Mouse (Mus musculus) heart, postnatal 25 days (tissue): ENCODE measurements around the gene Tank. TPM values are rescaled to one million over a fixed set of nuclear protein-coding genes. Genes with fewer than 3 reads are reported as not detected.

Source experiments
- DNase-seq: peaks from one replicate; pipeline ENCODE4 v3.0.0; 2022; ENCODE audit warnings: low spot score
- intact Hi-C: fragments of 180-260 bp; cut with DNase I; formaldehyde crosslinking; loops from one replicate; pipeline ENCODE4 v1.15.1; 2025
- total RNA-seq, 2 experiments: library from RNA; stranded (reverse); gene quantifications; 2 replicates each; pipeline ENCODE4 v1.2.3; 2021

The Tank gene
- total RNA-seq, 2 experiments from 2014 or later = 17.6 to 20.9 TPM

DNA sequence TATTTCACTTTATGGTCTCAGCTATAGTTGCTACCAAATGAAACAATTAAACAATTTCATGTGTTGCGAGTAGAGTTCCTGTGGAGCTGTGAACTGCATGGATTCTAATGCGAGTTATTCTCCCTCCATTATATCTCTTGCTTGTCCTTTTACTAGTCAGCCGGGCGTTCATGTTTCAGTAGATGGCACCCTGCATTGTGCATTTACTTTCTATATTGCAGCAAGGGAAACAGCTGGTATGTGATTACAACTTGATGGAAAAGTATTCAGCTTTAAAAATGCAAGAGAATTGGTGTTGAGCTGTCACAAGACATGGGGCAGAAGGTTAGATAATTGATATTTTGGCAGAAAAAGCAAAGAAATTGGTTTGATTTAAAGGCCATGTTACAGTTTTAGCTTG lies 72.8 kb downstream of the Tank start:
- DNase-seq = no peak
- intact Hi-C loops = no loop called here

- intact Hi-C loops = no loop called here
- no peak for DNase-seq
Measured at GRCm38 (mm10) chr2:61651640-61652039, 73.3 kb downstream of the Tank start.

DNA sequence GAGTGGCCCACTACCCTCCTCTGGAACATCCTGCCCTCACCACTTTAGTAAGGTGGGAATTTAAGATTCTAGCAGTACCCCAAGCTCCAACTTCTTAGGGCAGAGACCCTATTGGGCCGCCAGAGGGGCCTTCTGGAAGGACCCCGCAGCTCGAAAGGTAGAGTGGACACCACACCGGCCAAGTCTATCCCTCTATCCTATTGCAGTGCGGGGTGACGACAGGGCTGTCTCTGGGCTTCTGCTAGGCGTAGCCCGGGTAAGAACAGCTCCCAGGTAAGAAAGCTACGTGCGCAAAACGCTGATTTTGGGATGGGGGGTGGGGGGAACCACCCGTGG lies 76.6 kb downstream of the Tank start:
- no peak for DNase-seq

GRCm38 (mm10) chr2:61655382-61656281 lies 77.2 kb downstream of the Tank start:
- intact Hi-C loops = loop anchor here (5.0 kb wide), 1 partner anchor 152 kb away; no protein-coding TSS in a partner anchor
- no peak for DNase-seq

More for the DNA sequence above, 76.6 kb downstream of the Tank start:
- intact Hi-C loops = loop anchor here (5.0 kb wide), 1 partner anchor 152 kb away; no protein-coding TSS in a partner anchor

DNA sequence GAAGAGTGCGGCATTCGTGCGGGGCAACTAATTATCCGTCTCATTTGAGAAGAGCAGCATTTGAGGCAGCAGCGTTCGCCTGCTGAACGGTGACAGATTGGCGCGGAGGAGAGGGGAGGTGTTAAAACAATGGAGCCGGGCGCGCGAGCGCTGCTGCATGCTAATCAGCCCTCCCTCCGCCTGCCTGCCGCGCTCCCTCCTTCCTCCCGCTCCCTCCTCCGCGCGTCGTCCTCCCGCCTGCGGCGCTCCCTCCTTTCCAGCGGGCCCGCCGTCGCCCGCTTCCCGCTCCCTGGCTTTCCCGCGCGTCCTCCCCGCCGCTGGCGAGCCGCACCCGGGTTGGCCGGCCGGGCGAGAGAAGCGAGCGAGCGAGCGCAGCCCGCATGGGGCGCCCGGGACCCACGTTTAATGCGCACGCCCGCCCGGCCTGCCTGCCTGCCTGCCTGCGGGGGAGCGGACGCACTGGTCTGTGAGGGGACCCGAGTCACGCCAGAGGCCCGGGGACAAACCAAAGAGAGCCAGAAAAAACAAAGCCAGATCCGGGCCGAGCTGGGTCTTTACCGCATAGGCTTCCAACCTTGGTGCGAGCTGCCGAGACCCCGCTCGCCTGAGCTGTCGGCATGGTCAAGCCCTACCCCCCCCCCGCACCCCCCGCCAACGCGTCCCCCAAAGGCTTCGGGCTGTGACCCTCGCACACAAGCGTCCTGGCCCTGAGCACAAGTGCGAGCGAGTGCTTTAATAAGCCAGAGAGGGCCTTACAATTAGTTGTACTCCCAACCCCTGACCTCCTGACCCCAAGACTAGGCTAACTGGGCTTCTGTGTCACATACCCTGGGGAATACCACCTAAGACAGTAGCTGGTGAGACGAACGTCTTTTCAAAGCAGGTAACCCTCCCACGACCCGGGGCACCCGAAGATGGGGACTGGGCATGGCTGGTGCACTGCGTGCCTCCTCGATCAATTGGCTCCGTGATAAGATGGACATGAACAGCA lies 78.3 kb downstream of the Tank start:
- intact Hi-C loops = loop anchor here (5.0 kb wide), 1 partner anchor 151 kb away; no protein-coding TSS in a partner anchor

DNA sequence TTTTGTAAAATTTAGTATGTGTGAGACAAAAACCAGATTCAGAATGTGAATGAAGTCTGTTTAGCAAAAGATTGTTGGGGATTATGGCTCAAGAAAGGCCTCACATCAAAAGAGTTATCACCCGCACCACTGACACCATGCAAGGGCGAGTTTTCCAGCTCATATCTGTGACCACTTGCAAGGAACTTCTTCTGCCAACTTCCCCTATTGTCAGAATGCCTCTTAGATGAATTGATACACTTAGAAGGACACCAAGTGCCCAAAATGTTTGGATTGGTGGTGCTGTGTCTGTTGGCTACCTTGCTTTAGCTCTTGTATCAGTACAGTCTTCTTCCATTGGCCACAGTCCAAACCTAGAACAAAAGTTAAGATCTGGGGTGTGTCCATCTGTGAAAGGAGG lies 80.9 kb downstream of the Tank start:
- no peak for DNase-seq
- intact Hi-C loops = loop anchor here (5.0 kb wide), 1 partner anchor 148 kb away; no protein-coding TSS in a partner anchor

More for the DNA sequence above, 78.3 kb downstream of the Tank start:
- DNase-seq = no peak

DNA sequence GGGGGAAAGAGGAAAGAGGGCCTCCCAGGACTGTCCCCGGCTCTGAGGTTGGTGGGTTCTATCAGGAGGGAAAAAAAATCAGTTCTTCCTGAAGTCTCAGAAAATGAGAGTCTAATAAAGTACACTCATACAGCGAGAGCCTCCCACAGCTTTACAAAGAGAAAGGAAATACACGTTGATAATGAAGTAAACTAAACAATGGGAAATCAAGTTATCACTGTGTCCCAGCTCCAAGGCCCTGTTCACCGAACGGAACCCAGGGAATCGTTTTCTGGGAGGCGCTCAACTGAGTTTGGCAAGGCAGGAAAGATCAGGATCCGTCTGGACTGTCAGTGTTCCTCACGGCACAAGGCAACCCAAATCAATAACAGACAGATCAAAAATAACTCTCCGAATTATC lies 84.4 kb downstream of the Tank start:
- intact Hi-C loops = no loop called here
- no peak for DNase-seq

GRCm38 (mm10) chr2:61663573-61664241 lies 85.3 kb downstream of the Tank start:
- intact Hi-C loops = no loop called here
- no peak for DNase-seq

DNA sequence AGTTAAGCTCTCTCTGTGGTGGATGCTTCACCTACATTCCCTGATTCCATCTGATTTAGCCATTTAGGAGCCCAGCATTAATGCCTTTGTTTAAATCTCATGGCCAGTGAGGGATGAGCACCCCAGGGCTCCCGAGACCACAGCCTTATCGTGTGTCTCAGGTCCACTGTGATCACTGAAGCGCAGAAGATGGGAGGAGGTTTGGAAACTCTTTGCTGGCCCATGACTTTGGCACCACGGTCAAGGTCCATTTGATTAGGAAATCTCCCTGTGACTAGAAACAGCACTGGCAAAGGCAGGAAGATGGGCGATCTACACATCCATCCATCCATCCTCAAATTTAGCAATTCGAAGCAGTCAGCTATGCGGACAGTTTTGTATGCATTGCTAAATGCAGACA lies 89.0 kb downstream of the Tank start:
- no peak for DNase-seq
- intact Hi-C loops = no loop called here

GRCm38 (mm10) chr2:61668260-61668659 lies 89.9 kb downstream of the Tank start:
- no peak for DNase-seq
- intact Hi-C loops = no loop called here

- no peak for DNase-seq
- intact Hi-C loops = no loop called here
Measured at GRCm38 (mm10) chr2:61674555-61674954, 96.2 kb downstream of the Tank start.

DNA sequence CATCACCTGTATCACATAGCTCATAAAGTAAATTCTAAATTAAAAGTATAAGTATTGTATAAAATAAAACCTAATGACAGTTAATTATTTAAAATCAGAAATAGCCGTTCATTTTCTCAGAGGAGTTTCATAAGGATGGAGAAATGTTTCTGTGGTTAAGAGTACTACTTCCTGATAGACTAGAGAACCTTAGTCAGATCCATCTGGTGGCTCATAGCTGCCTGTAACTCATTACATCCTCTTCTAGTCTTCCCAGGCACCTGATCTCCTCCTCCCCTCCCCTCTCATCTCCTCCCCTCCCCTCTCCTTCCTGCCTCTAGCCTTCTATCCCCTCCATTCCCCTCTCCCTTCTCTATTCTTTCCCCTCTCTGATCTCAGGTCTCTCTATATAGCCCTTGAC lies 103.2 kb downstream of the Tank start:
- DNase-seq = no peak
- intact Hi-C loops = no loop called here

DNA sequence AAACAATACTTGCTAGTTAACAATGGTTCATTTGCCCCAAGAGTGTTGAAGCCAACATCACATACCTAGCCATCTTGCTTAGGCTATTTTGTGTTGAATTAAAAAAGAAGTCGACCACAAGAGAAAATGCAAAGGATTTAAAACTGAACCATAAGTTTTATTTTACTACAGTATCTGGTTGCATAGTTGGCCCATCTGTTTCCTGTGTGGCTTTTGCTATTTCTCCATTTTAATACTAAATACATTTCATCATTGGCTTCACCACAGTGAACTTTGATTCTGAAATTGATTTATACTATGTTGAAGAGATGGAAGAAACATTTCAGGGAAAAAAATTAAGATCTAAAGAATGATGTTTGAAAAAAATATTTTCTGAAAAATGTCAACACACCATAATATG lies 108.1 kb downstream of the Tank start:
- DNase-seq = no peak
- intact Hi-C loops = no loop called here

GRCm38 (mm10) chr2:61689086-61689485 lies 110.7 kb downstream of the Tank start:
- no peak for DNase-seq
- intact Hi-C loops = no loop called here

Other genes starting within 250 kb of the Tank start
- gene Psmd14, start 133.1 kb downstream of the Tank start, total RNA-seq = 10 to 100 TPM; 55.0 to 58.9 TPM
- not detected for gene Tbr1, start 224.3 kb downstream of the Tank start, total RNA-seq